Mouse (Mus musculus): ENCODE data around the gene Gpr152.

DNA sequence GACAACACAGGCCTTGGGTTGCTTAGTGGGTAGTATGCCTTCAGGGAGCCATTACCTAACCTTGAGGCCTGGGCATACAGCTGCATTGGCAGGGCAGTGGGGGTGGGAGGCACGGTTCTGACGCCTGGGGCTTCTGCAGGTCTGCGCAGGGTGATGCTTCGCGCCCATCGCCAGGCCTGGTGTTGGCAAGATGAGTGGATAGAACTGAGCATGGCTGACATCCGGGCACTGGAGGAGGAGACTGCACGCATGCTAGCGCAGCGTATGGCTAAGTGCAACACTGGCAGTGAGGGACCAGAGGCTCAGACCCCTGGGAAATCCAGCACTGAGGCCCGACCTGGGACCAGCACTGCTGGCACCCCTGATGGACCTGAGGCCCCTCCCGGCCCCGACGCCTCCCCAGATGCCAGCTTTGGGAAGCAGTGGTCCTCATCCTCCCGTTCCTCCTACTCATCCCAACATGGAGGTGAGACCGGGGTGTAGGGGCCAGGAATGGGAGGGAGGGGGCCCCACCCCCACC is 34.9 kb upstream of the Gpr152 start:
- TF ChIP-seq CTCF (IDR thresholded peaks at IDR 0.05; ENCODE audit: extremely low read depth, insufficient read length, insufficient replicate concordance, low read depth, low read length) (no peak), POLR2A (IDR thresholded peaks at IDR 0.05; ENCODE audit: low read depth, low read length) (no peak)

All from small intestine, adult 2 months (tissue).